ENCODE assay signal across 1 mouse cellular context in the genomic region with DNA sequence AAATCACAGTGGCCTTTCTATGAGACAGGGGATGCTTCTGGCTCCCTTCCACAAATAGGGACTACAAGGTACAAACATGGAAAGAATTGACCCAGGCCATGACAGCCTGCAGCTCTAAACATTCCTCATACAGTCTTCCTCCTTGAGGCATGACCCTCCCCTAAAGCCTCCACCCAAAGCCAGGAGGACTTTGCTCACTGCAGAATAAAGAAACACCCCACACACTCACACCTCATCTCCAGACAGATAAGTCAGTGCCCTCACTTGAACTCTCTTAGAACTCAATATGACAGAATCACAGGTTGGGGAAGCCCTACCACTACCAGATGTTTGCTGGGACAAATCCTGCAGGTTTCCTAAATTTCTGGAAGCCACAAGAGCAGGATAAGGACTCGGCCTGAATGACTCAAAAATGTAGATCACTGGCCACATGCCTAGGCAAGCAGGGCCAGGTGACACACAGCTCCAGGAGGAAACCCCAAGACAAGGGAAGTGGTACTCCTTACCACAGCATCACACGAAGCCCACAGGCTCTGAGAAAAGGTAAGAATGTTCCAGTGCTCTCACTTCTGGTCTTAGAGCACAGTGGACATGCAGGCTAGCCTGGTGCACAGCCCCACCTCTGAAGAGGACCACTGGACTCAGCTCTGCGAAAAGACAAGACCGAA.
TF ChIP-seq lines count a peak whose summit lies in the region.

No protein-coding gene starts in this region.

TF ChIP-seq in CH12.LX, 34 proteins besides CTCF, POLR2A, EP300 and RAD21 (continued from another document):
- 0 out of 2 replicates have a peak, but pooled peaks have one; percentile 1 for TF ChIP-seq MEF2A (IDR thresholded peaks at IDR 0.05; ENCODE audit: borderline replicate concordance, low read depth, low read length)
- no peak for TF ChIP-seq RCOR1 (conservative IDR thresholded peaks at IDR 0.05; ENCODE audit: low read depth, low read length)
- no peak for TF ChIP-seq HCFC1 (IDR thresholded peaks at IDR 0.05; ENCODE audit: low read depth, low read length)
- no peak; the same call in 1 of the 2 replicates for TF ChIP-seq ELF1 (IDR thresholded peaks at IDR 0.05; ENCODE audit: low read depth, low read length)
- TF ChIP-seq MXI1 (IDR thresholded peaks at IDR 0.05; ENCODE audit: low read depth, low read length): no peak
- no peak for TF ChIP-seq JUN (IDR thresholded peaks at IDR 0.05; ENCODE audit: insufficient read depth, low read depth, low read length)
- TF ChIP-seq ZC3H11A (IDR thresholded peaks at IDR 0.05; ENCODE audit: low read depth, low read length): no peak
- no peak for TF ChIP-seq MYC (IDR thresholded peaks at IDR 0.05; ENCODE audit: low read depth, low read length)
- TF ChIP-seq ETS1 (conservative IDR thresholded peaks at IDR 0.05; ENCODE audit: low read depth, low read length): peak; percentile 7; the same call in 1 of the 2 replicates
- TF ChIP-seq BHLHE40 (IDR thresholded peaks at IDR 0.05; ENCODE audit: low read depth, low read length): 0 out of 2 replicates have a peak, but pooled peaks have one; percentile 43
- TF ChIP-seq ZNF384 (IDR thresholded peaks at IDR 0.05; ENCODE audit: low read depth, low read length): no peak
- no peak for TF ChIP-seq MAZ (IDR thresholded peaks at IDR 0.05; ENCODE audit: low read depth, low read length)
- no peak for TF ChIP-seq GABPA (IDR thresholded peaks at IDR 0.05; ENCODE audit: insufficient replicate concordance, low read depth, low read length)
- no peak for TF ChIP-seq JUND (conservative IDR thresholded peaks at IDR 0.05; ENCODE audit: low read depth, low read length)
- TF ChIP-seq NELFE (IDR thresholded peaks at IDR 0.05; ENCODE audit: low read depth, low read length): no peak; the same call in 1 of the 2 replicates
- TF ChIP-seq KAT2A (IDR thresholded peaks at IDR 0.05; ENCODE audit: insufficient replicate concordance, low read length): no peak
- TF ChIP-seq ZMIZ1 (IDR thresholded peaks at IDR 0.05; ENCODE audit: low read depth, low read length): no peak
- no peak for TF ChIP-seq USF2 (conservative IDR thresholded peaks at IDR 0.05; ENCODE audit: low read depth, low read length)
- no peak for TF ChIP-seq TCF12 (IDR thresholded peaks at IDR 0.05; ENCODE audit: low read depth, low read length)
- TF ChIP-seq ZKSCAN1 (IDR thresholded peaks at IDR 0.05; ENCODE audit: borderline replicate concordance, low read depth, low read length): no peak
- 0 out of 2 replicates have a peak, but pooled peaks have one; percentile 40 for TF ChIP-seq SIN3A (IDR thresholded peaks at IDR 0.05; ENCODE audit: low read length)
- no peak for TF ChIP-seq PAX5 (IDR thresholded peaks at IDR 0.05; ENCODE audit: low read length)
- no peak for TF ChIP-seq NRF1 (IDR thresholded peaks at IDR 0.05; ENCODE audit: low read depth, low read length)
- no peak for TF ChIP-seq CHD2 (IDR thresholded peaks at IDR 0.05; ENCODE audit: low read length)
- TF ChIP-seq UBTF (IDR thresholded peaks at IDR 0.05; ENCODE audit: low read depth, low read length): no peak
- no peak for TF ChIP-seq POLR2AphosphoS2 (IDR thresholded peaks at IDR 0.05; ENCODE audit: low read depth, low read length)
- TF ChIP-seq IRF4 (IDR thresholded peaks at IDR 0.05; ENCODE audit: low read depth, low read length): peak; percentile 59
TF ChIP-seq in CH12.LX: peak in this region for 6.
